Mouse (Mus musculus) mesoderm, embryonic 11.5 days (tissue): ENCODE measurements around the gene Lipe.
"Not testable (repeated sequence)": the region's sequence is repeated elsewhere in the genome, so short reads cannot be mapped to it uniquely, and the experiment has no call there.

Source experiments
- DNase-seq: peaks from one replicate; pipeline ENCODE4 v3.0.0-alpha.2; 2012; ENCODE audit warnings: low read depth, low spot score

Lipe gene

DNA sequence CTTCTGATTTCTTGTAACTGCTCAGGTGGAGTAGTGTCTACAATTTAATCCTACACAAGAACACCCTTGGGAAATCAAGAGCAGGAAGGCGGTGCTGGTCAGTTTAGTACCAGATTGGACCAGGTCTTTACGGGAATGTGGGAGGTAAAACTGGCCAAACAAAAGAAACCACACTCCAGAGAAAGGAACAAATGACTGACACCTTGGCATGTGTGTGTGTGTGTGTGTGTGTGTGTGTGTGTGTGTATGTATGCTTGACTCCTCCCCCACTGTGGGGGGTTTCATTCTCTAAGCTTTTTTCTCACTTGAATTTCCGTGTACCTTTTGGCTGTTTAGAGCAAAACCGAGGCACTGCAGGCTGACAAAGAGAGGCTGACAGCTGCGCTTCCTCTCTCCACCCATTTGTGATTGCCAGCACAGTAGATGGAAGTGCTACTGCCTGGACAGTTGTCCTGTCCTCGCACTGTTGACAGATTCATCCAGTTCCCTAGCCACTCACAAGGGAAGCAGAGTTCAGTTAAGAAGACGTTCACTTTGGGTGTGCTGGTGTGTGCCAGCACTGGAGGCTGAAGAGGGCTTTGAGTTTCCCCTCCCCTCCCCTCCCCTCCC lies 14.4 kb upstream of the Lipe start, which contains the start of gene Cxcl17:
Cxcl17 (minus strand) TSS at position 54 of the 609 bp plus-strand sequence.
- DNase-seq: no peak

DNA sequence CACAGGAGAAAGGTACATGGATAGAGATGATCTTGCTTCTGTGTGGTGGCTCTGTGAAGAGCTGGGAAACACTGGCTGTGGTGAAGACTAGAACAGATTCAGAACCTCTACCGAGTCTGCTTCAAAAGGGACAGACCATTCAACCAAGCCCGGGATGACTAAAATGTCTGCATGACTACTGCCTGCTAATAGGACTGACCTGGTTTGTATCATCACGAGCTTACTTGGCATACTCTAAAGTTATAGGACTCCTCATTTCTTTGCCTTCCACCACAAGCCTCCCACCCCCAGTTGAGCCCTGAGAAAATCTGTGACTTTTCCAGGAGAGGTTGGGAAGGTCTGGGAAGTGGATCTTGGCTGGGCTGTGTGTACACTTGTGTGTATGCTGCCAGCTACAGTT lies 13.4 kb upstream of the Lipe start:
- DNase-seq: no peak

DNA sequence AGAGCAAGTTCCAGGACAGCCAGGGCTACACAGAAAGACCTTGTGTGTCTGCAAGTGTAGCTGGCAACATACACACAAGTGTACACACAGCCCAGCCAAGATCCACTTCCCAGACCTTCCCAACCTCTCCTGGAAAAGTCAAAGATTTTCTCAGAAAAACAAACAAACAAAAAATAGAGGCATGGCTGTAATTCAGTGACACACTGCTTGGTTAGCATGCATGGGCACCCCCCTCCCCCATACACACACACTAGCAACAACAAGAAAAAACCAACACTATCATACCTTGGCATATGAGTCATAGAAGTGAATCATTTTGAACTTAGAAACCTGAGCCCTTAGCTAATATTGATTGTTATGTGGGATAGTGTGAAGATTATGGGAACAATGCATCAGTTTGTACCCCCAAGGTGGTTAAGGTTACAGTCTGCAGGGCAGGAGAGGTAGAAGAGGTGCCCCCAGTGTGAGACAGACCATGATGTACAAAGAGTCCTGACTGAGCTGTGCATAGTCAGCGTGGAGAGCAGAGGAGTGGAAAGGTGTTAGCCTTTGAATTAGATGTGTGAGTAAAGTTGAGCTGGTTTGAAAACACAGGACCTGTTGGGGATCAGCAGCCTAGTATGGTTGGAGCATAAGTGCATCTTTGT lies 12.6 kb upstream of the Lipe start:
- no peak for DNase-seq

DNA sequence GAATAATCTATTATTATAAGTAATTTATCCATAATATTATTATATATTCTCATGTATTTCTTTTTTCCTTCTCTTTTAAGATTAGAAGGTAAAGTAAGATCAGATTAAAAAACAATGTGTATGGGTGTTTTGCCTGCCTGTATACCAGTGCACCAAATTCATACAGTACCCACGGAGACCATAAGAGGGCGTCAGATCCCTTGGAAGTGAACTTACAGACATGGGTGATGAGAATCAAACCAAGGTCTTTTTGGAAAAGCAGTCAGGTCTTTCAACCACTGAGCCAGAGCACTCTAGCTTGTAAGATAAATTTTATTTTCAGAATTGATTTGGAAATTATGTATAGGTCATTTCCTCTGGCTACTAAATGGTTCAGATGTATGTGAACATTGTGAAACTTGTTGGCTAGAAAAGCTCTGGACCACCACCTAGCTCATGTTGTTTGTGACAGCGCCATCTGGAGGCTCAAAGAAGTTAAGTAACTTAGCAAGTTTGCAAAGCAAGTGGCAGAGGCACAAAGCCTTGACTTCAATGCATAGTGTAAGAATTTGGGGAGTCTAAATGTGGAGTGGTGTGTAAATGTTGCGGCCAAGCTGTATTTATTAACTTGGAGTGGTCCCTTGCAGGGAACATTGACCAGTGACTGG lies 10.7 kb upstream of the Lipe start:
- peak; percentile 45 for DNase-seq

DNA sequence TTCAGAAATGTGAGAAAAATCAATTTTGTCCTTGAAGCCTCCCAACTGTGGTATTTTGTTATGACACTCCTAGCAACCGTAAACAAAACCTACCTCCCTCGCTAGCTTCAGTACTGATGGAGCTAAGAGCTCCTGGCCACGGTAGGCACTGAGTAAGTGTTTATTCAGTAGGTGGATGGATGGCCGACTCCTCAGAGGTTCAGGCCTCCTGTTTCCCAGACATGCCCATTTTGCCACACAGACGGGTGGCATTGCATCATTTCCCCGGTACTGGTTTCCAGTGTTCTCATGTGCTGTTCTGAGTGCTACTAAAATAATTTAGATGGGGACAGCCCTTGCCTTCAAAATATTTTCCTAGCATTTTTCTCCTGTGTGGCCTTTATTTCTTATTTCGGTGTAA lies 8.0 kb upstream of the Lipe start:
- no peak for DNase-seq

DNA sequence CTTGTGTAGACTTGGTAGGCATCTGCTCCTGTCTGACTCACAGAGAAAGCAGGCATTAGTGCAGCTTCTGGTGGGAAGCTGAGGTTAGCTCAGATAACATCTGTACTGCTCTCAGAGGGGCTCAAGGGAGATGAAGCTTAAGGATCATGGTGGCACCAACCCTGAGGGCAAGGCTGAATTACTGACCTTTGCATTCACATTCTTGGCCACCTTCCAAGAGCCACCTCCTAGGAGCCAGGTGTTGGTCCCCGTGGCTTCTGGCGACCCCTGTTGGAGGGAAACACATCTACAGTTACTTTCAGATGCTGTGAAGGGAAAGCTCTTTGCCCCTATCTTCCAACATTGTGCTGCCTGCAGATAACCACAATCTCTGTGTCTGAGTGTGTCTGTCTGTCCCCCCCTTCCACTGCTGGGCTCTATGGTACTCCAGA lies 4.2 kb upstream of the Lipe start:
- DNase-seq: peak; percentile 56

DNA sequence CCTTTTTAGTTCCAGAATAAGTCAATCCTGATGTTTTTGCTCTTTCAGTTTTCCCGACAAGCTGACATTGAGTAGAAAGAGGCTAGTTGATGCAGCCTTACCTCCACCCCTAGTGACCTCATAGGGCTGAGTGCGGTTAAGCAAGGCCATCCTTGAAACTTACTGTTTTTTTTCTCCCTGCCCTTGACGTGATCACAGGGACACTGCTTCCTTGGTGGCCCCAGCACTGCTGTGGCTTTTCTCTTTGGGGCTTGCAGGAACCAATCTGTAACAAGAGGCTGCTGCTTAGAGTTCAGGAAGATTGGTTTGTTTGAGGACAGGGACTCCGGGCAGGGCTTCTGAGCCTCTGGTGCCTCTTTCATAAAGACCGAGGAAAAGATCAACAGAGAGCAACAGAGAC lies 3.5 kb upstream of the Lipe start:
- no peak for DNase-seq

DNA sequence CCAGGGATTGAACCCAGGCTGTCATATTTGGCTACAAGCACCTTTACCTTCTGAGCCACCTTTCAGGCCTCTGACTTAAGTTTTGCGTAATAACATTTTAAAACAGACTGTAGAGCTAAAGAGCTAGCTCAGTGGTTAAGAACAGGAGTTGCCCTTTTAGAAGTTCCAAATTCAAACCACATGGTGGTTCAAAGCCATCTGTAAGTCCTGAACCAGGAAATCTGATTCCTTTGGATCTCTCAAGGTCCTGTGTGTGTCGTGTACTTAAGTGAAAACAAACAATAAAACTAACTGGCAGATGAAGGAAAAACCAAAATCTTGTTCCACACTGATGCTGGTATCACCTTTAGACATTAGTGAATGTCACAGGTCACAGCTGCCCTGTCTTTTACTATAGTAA lies 3.0 kb upstream of the Lipe start:
- peak; percentile 27 for DNase-seq

DNA sequence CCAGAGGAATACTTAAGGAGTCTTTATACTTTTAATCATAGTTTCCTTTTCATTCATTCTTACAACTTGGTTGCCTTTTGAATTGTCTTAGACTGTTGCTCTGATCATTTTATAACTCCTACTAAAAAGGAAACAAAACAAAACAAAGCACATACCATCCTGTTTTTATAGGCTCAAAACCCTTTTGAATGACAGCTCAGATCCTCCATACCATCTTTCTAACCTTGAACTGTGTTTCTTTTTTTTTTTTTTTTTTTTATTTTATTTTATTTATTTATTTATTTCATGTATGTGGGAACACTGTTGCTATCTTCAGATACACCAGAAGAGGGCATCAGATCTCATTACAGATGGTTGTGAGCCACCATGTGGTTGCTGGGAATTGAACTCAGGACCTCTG lies 518 bp upstream of the Lipe start:
- not testable (repeated sequence) for DNase-seq

DNA sequence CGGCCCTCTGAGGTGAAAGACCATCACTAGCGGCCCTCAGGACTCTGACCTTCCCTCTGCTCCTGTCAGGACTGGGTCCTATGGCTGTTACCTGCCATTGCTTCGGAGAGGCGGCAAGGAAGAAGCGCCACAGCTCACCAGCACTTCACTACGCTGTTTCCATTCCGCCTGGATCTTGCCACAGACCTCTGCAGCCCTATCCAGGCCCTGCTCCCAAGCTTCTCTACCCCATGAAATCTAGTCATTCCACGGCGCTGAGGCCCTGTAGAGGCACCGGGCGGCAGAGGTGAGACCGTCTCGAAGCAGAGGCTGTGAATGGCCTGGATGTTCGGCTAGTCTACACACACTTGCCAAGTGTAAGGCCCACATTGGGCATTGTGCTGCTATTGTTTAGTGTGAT lies 1.9 kb downstream of the Lipe start:
- no peak for DNase-seq

DNA sequence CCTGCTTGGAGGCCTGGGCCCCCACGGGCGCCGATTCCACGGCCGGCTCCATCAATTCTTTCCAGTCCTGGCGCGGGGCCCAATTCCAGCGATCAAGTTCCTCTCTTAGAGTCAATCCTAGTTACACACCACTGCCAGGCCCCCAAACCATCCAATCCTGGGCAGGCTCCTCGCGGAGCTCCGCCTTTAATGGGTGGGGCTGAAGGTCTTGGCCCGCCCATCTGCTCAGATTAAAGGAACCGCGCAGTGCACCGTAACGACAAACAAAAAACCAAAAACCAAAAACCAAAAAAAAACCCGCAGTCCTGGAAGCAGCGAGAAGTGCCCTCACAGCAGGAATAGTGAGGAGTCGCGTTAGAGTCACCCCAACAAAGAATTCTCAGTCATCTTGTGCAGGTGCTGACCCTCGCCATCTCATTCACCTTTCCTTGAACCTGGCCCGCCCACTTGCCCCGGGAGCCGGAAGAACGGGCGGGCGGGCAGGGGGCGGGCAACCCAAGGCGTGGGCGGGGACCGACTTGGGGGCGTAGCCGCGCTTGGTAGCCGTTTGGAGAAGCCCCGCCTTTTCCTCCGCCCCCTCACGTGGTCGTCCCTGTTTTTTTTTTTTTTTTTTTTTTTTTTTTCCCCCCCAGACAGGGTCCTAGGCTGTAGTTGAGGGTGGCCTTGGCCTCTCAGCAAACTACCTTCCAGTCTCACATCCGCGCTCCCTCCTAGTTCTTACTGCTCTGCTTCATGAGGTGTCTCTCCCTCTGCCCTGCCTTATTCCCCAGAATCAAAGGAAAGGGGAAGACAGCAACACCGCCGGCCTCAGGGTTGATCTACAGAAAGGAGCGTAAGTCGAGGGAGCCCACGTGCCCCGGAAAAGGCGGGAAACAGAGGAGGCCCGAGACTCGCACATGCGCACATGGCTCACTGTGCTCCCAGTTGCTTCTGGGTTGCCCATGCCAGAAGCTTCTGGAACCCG lies 2.7 kb downstream of the Lipe start:
- peak; percentile 93 for DNase-seq

DNA sequence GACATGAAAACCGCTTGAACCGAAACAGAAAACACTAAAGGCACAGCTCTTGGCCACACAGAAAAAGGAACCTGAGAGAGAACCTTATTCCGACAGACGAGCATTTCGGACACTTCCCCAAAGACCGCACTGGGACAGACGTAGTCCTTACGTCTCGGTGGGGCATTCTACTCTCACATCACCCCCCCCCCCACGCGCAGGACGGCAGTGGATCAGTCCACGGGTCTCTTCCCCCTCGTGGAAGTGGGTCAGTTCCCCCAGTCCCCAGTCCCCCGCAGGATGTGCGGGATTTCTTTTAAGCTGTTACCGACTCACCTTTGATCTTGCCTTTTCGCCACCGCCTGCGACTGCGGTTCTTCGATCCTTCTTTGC lies 3.3 kb downstream of the Lipe start:
- DNase-seq: no peak

DNA sequence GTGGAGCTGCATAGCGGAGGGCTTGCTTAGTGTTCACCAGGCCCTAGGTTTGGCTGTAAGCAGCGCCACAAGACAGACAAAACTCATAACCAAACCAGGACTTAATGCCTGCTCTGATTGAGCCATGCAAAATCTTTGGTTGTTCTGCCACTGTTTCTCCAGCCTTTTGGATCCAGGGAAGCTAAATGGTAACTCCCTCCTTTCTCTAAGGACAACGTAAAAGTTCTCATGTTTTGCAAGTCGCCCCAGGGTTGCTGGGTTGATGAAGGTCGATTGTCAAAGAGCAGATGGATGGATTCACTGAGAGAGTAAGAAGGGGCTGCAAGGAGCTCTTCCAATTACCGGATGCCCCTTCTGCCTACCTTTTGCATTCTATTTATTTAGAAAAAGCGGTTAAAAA lies 3.8 kb downstream of the Lipe start:
- no peak for DNase-seq

DNA sequence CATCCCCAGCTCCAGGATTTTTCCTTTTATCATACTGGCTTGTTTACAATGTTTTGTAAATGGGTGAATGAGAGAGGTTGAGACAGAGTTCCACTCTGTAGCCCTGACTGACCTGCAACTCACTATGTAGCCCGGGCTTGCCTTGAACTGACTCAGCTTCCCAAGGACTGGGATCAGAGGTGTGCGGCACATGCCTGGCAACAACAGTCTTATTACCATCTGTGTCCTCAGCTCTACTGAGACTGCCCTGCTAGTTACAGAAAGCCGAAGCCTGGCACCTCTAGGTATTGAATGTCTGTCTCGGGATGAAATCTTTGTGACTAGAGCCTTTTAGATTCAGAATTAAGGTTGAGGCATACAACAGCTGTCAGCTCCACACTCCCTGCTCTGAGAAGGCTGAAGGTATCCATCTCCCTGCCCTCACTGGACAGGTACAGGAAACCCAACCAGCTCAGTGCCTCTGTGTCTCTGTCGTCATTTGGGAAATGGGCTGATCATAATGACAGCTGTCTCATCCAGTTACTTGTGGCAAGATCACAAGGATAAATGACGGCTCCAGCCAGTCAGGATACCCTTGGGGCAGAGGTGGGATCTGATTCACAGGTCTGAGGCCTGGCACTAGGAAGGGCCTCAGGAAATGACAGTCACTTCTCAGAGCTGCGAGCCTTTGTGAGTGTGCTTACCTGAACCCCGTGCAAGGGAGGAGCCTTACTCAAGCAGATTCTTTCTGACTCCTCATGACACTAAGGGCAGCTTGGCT lies 4.9 kb downstream of the Lipe start:
- no peak for DNase-seq

DNA sequence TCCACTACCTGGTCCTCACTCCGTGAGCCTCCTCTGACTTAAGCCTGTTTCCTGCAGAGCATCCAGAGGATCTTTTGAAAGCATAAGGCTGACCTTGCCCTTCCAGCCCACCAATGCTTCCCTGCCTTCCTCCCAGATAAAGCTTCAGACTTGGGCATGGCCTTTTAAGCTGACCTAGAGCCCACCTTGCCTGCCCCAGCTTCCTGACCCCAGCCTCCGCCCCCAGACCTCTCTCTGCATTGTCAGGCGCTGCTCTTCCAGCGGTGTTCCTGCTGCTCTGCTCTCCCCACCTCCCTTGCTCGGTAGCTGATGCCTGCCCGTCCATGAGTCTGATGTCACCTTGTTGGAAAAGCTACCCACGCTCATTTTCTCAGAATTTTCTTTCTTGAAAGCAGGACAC lies 5.7 kb downstream of the Lipe start:
- no peak for DNase-seq

DNA sequence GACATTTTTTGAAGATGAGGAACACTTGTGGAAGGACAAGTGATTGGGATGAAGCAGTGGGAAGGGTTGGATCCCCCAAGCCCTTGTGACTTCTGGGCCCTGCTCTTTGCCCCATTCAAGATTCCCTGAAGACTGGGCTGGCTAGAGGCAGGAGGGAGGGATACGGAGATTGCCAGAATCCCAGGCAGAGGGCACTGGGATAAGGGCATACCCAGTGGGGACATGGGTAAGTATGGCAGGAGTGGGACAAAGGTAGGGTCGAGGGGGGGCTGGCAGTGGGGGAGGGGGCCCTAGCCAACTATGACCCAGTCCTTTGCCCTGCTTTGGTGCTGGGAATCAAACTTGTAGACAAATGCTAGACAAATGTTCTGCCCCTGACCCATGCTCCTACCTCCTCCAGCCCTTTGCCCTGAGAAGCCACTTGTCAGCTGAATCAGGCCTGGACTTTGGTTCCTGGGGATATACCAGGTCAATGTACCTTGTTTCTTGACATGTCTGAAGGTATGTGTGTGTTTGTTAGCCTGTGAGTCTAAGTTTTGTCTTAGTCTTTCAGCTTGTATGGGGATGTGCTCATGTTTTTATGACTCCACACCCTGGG lies 6.6 kb downstream of the Lipe start:
- no peak for DNase-seq

DNA sequence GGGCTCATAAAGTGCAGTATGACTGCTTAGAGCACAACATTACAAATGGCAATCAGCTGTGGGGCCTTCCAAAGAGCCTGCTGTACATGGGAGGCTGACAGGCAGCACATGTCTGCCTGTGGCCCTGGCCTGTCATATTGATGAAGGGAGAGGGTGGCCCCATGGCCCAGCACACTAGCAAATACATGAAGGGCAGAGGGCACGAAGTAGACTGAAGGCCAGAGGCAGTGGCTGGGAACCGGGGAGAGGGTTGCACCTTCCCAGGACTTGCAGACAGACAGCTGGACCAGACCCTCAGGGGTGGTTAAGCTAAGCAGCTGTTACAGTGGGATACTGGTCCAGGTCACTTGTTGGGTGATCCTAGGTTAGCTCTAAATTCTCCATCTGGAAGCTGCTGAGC lies 7.5 kb downstream of the Lipe start:
- no peak for DNase-seq

DNA sequence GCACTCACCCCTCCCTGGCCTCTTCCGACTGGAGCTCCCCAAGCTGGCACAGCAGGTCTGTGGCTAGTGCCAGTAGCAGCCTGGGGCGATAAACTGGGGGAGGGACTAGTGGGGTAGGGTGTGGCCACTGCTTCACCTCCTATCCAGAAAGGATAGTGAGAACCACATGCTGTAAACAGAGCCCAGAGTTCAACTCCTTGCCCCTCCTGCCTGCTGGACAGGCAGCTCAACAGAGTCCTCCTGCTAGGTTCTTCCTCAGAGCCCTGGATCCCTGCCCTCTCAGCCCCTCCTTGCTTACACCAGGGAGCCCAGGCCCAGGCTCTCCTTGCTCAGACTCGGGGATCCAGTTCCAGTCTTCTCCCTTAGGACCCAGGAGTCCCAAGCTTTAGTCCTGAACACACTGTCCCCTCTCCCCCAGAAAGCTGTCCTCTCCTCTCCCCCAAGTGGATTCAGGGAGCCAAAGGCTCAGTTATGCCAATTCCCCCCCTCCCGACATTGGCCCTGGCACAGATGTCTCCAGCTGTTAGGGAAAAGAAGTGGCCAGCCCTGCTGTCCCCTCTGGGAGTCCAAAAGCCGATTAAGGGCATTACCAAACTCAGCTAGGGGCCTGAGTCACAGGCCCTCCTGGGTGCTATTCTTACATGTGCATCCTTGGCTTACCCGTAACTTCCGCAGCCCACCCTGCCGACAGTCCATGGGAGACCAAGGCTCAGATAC lies 8.3 kb downstream of the Lipe start:
- DNase-seq: no peak

DNA sequence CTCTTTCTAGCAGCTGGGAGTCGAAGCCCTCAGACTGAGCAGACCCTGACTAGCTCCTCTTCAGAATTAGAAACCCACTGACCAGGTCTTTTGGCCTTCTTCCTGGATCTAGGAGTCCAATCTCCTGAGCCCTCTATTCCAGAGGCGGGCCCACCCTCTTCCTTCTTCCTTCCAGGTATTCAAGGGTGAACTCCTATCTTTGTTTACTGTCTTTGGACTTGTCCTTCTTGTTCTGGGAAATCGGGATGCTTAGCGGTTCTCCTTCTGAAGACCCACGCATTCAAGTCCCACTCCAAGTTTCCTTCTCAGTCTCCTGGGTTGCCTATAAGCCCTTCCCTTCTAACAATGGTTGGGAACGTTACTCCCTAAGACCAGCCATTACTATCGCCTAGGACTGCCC lies 9.6 kb downstream of the Lipe start:
- no peak for DNase-seq

DNA sequence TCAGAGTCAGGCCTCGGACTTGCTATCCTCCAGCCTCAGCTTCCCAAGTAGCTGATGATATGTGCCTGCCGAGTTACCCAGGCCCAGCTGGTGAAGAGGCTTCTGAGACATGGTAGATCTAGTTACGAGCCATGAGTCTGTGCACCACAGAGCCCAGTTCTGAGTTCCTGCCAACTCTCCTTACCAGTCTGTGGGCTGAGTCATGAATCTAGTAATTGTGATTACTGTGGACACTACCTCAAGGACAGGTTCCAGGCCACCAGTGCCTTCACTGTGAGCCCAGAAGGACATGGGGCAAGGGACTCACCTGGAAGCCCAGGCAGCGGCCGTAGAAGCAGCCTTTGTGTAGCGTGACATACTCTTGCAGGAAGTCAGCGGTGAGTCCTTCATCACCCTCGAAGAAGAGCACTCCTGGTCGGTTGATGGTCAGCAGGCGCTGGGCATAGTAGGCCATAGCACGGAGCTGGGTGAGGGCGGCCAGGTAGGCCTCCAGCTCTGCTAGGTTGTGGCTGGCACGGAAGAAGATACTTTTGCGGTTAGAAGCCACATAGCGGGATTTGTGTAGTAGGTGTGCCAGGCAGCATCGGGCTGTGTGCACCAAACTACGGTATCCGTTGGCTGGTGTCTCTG lies 10.6 kb downstream of the Lipe start:
- DNase-seq: no peak
